Mouse (Mus musculus): ENCODE data around the gene 1700022I11Rik. TPM values are rescaled to one million over a fixed set of nuclear protein-coding genes. Genes with fewer than 3 reads are reported as not detected.

1700022I11Rik gene
- not detected for total RNA-seq (2021)
- long read RNA-seq, experiment 1, result 0 reads
- long read RNA-seq, experiment 2, result 0 reads

GRCm38 (mm10) chr4:42969304-42969703 is at the start of gene 1700022I11Rik:
Gene 1700022I11Rik (plus strand): TSS chr4:42969604.
- no peak for DNase-seq (ENCODE audit: low spot score in 2 of 2)

DNA sequence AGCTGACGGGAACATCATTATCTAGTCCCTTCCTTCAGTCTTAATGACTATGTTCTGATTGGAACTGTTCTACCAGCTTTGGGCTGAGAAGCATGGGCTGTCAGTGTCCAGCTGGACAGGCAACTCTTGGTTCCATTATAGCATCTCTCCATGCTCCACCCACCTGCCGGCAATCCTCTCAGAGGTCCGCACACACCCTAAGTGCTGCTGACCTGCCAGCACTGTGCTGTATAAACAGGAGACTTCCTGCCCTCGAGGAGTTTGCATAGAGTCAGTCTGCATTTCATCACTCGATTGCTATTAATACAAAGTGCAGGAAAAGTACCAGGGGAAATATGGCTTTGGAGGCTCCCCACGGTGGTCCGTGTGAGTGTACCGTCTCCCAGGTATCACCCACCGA is 48.7 kb upstream of the 1700022I11Rik start:
- DNase-seq (ENCODE audit: low spot score in 2 of 2), result no peak

DNA sequence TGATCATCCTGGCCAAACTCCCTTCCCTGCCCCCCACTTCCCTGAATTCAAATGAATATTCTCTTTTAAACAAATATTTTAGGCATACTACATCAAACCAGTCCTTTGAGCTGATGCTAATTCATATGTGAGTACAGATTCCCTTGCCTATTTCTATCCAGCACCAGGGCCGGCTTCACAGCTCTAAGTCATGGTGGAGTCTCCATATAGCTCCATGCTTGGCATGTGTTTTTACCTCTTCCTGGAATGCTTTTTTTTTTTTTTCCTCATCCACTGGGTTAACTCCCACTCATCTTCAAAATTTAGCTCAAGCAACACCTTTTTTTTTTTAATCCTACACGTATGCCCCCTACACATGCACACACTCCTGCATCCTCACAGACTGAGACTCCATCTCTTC is 47.9 kb upstream of the 1700022I11Rik start:
- DNase-seq (ENCODE audit: low spot score in 2 of 2), result no peak

GRCm38 (mm10) chr4:42922056-42922455 is 47.3 kb upstream of the 1700022I11Rik start:
- DNase-seq (ENCODE audit: low spot score in 2 of 2), result no peak

DNA sequence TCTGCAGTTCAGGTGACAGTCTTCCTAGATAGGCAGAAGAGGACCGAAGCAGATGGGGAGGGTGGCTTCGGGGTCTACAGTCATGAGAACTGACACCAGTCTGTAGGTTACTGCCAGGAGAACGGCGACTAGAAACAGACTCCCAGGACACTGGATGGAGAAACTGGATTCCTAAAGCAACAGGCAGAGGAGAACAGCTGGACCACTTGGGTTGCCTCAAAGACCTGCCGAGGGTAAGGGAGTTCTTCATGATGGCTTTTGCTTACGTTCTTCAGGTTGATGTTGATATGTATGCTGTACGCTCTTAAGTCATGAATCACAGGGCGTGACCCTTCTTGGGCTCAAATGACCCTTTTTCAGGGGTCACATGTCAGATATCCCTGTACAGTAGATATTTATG is 46.9 kb upstream of the 1700022I11Rik start:
- no peak for DNase-seq (ENCODE audit: low spot score in 2 of 2)

- no peak for DNase-seq (ENCODE audit: low spot score in 2 of 2)
Observed at GRCm38 (mm10) chr4:42924095-42924710, 45.2 kb upstream of the 1700022I11Rik start.

DNA sequence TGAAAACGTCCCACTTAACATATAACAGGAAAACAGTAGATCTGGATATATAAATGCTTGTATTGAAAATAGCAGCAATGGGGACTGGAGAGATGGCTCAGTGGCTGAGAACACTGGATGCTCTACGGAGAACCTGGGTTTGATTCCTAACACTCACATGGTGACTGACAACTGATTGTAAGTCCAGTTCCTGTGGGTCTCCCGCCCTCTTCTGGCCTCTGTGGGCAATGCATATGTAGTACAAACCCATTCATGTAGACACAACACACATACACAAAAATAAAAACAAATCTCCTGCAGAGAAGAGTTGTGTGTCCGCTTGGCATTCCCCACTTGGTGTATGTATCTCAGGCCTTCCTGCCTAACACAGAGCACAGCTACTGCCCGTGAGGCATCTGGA is 41.2 kb upstream of the 1700022I11Rik start:
- DNase-seq (ENCODE audit: low spot score in 2 of 2), result no peak

- DNase-seq (ENCODE audit: low spot score in 2 of 2), result no peak
Observed at GRCm38 (mm10) chr4:42928952-42929351, 40.5 kb upstream of the 1700022I11Rik start.

- DNase-seq (ENCODE audit: low spot score in 2 of 2), result no peak
Observed at GRCm38 (mm10) chr4:42932229-42932969, 37.0 kb upstream of the 1700022I11Rik start.

GRCm38 (mm10) chr4:42933630-42934029 is 35.8 kb upstream of the 1700022I11Rik start:
- peak; percentile 45 to 56 for DNase-seq (ENCODE audit: low spot score in 2 of 2)

GRCm38 (mm10) chr4:42941396-42941795 is 28.0 kb upstream of the 1700022I11Rik start:
- no peak for DNase-seq (ENCODE audit: low spot score in 2 of 2)

DNA sequence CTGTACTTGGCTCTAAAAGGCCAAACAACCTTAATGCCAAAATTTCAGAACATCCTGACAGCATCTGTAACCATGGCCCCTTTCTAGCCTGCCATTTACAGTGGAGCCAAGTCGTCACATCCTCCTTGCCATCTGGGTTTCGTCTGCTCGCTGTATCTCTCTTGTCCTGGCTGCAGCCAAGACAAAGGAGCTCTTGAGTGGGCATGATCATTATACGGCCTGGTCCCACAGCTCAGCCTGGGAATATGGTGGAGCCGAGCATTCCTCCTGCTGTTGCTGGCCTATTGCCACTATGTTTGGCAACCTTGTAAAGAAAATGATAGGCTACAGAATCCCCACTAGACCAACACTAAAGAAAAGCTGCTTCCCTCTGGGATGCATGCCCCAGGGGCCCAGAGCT is 26.1 kb upstream of the 1700022I11Rik start:
- no peak for DNase-seq (ENCODE audit: low spot score in 2 of 2)

DNA sequence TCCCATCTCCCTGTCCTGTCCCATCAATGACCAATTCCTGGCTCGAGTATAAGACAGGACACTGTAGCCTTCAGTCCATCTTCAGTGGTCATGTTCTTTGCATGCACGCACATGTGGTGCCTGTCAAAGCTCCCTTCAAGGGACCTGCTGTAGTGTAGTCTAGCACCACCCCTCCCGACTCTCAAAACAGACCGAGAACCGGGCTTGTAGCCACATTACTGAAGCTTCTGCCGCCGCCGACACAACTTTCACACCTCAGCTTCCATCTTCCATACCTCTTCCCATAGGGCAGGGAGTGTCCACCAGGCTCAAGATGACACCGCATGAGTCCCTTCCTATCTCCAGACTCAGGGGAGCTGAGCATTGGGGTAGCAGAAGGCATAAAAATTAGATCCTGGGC is 25.2 kb upstream of the 1700022I11Rik start:
- no peak for DNase-seq (ENCODE audit: low spot score in 2 of 2)

GRCm38 (mm10) chr4:42945043-42945442 is 24.4 kb upstream of the 1700022I11Rik start:
- no peak for DNase-seq (ENCODE audit: low spot score in 2 of 2)

- no peak for DNase-seq (ENCODE audit: low spot score in 2 of 2)
Observed at GRCm38 (mm10) chr4:42945445-42945844, 24.0 kb upstream of the 1700022I11Rik start.

- DNase-seq (ENCODE audit: low spot score in 2 of 2), result peak; percentile 50 to 58
Observed at GRCm38 (mm10) chr4:42945952-42946351, 23.5 kb upstream of the 1700022I11Rik start.

DNA sequence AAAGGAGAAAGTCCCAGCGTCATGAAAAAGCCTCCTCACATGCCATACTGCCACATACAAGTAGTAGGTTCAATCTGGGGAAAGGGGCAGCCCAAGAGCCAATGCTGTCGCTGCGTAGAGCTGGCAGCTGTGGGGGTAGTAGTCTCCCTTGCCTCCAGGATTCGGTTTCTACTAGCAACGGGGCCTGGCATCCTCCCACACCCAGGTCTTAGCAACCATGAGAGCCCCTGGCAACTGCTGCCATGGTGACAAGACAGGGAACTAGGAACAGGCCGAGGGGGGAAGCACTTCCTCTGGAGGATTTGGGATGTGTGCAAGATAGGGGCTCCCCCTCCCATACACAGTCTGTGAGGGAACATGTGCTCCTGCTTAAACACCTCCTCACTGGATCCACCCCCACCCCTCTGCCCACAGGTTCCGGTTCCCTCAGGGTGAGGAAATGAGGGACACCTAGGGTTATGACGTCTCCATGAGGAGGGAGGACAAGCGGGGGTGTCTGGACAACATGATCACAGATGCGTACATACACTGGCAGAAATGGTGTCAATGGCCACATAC is 22.6 kb upstream of the 1700022I11Rik start:
- DNase-seq (ENCODE audit: low spot score in 2 of 2), result no peak

DNA sequence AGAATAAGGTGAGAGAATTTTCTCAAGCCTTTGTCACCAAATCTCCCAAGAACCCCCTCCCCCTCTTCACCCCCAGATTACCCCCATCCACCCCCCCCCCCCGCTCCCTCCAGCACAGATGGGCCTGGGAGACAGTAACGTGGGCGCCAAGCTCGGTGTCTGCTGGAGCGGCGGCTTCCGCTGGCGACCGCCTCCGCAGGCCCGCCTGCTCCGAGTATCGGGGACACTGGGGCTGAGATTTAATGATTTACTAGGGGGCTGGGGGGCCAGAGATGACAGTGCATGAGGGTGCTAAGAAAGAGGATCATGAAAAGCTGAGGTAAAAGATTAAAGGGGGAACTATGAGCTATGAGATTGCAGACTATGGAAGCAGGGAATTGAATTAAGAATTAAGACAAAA is 20.9 kb upstream of the 1700022I11Rik start:
- no peak for DNase-seq (ENCODE audit: low spot score in 2 of 2)

- no peak for DNase-seq (ENCODE audit: low spot score in 2 of 2)
Observed at GRCm38 (mm10) chr4:42949051-42949675, 20.2 kb upstream of the 1700022I11Rik start.

- peak; percentile 97 for DNase-seq (ENCODE audit: low spot score in 2 of 2)
Observed at GRCm38 (mm10) chr4:42949676-42950051, 19.7 kb upstream of the 1700022I11Rik start, which contains the start of gene Dnajb5. Gene Dnajb5 (plus strand): TSS chr4:42949814.

- peak; percentile 80 to 85 for DNase-seq (ENCODE audit: low spot score in 2 of 2)
Observed at GRCm38 (mm10) chr4:42950065-42950558, 19.3 kb upstream of the 1700022I11Rik start.
